ENCODE assay signal across 10 mouse cellular contexts in genomic region chr17:56305156-56305555, GRCm38 (mm10). TPM values are rescaled to one million over a fixed set of nuclear protein-coding genes. Genes with fewer than 3 reads are reported as not detected.
DNase-seq lines count a peak whose midpoint lies in the region; ATAC-seq lines count a peak whose summit lies in the region.
"Had no signal": no experiment of that assay in that cellular context is flagged by ENCODE, and none has a peak within 500 bp of the region (broad histone marks: within the 10 kb centered on the region; RNA-seq: fewer than 3 reads in every experiment).

No protein-coding gene starts in this region.

- 33% methylated on average over 8 of the region's 9 CpGs for WGBS in neural tube, embryonic 11.5 days
- WGBS in forebrain, embryonic 11.5 days = 42% methylated on average over 9 of the region's 9 CpGs
- WGBS in limb, embryonic 11.5 days = 16% methylated on average over 9 of the region's 9 CpGs
- WGBS in stomach, embryonic 14.5 days = 19% methylated on average over 9 of the region's 9 CpGs

- peak overlapping the region; percentile 72 for H3K9ac ChIP-seq in neural tube, embryonic 11.5 days (ENCODE audit: low read length)
- peak overlapping the region; percentile 92 for H3K9ac ChIP-seq in forebrain, embryonic 11.5 days (ENCODE audit: low read length)
- peak overlapping the region; percentile 87 for H3K9ac ChIP-seq in limb, embryonic 11.5 days (ENCODE audit: low read length)
- H3K9ac ChIP-seq in stomach, embryonic 14.5 days (replicated peaks; ENCODE audit: low read depth, low read length) = peak overlapping the region; percentile 78

- peak overlapping the region; percentile 96 for H3K4me2 ChIP-seq in neural tube, embryonic 11.5 days (ENCODE audit: low read depth)
- H3K4me2 ChIP-seq in forebrain, embryonic 11.5 days (ENCODE audit: low read depth, low read length, severe bottlenecking) = peak overlapping the region; percentile 97
- H3K4me2 ChIP-seq in limb, embryonic 11.5 days (ENCODE audit: low read depth, severe bottlenecking) = peak overlapping the region; percentile 98
- peak overlapping the region; percentile 98 for H3K4me2 ChIP-seq in stomach, embryonic 14.5 days (replicated peaks; ENCODE audit: low read depth, low read length)

- intact Hi-C loops in gastrocnemius, postnatal 14 days (cut with DNase I; ENCODE audit: low total_unique reads) = no loop called here

- no peaks in the 10 kb centered on the region for H3K27me3 ChIP-seq in neural tube, embryonic 11.5 days (ENCODE audit: control insufficient read depth, insufficient read depth, low read length)
- no peaks in the 10 kb centered on the region for H3K27me3 ChIP-seq in forebrain, embryonic 11.5 days (ENCODE audit: control insufficient read depth, insufficient read depth, low read length)
- no peaks in the 10 kb centered on the region for H3K27me3 ChIP-seq in limb, embryonic 11.5 days (ENCODE audit: control insufficient read depth, insufficient read depth, low read length)
- H3K27me3 ChIP-seq in stomach, embryonic 14.5 days (ENCODE audit: control insufficient read depth, insufficient read depth, low read length) = no peaks in the 10 kb centered on the region

- no peak overlapping the region for H3K27ac ChIP-seq in neural tube, embryonic 11.5 days (ENCODE audit: low read depth, low read length)
- H3K27ac ChIP-seq in forebrain, embryonic 11.5 days (ENCODE audit: low read depth, low read length) = no peak overlapping the region
- H3K27ac ChIP-seq in limb, embryonic 11.5 days (replicated peaks; ENCODE audit: low read depth, low read length) = no peak overlapping the region
- H3K27ac ChIP-seq in stomach, embryonic 14.5 days (ENCODE audit: low read length) = no peak overlapping the region

- H3K36me3 ChIP-seq in neural tube, embryonic 11.5 days (ENCODE audit: control insufficient read depth, insufficient read depth, low read length) = peaks cover 17% of the 10 kb centered on the region
- peaks cover 4% of the 10 kb centered on the region; the same call in 1 of the 2 replicates for H3K36me3 ChIP-seq in forebrain, embryonic 11.5 days (ENCODE audit: control insufficient read depth, insufficient read depth, low read length)
- peaks cover 35% of the 10 kb centered on the region for H3K36me3 ChIP-seq in limb, embryonic 11.5 days (ENCODE audit: control insufficient read depth, insufficient read depth, low read length)
- peaks cover 25% of the 10 kb centered on the region for H3K36me3 ChIP-seq in stomach, embryonic 14.5 days (ENCODE audit: control insufficient read depth, insufficient read depth, low read length)

- peaks cover 28% of the 10 kb centered on the region for H3K4me1 ChIP-seq in neural tube, embryonic 11.5 days (ENCODE audit: control insufficient read depth, insufficient read depth, low read length)
- peaks cover 25% of the 10 kb centered on the region for H3K4me1 ChIP-seq in forebrain, embryonic 11.5 days (replicated peaks; ENCODE audit: control insufficient read depth, insufficient read depth, low read length)
- peaks cover 25% of the 10 kb centered on the region for H3K4me1 ChIP-seq in limb, embryonic 11.5 days (ENCODE audit: control insufficient read depth, insufficient read depth, low read length)
- H3K4me1 ChIP-seq in stomach, embryonic 14.5 days (ENCODE audit: control insufficient read depth, insufficient read depth, low read length) = peaks cover 34% of the 10 kb centered on the region

- no peak for DNase-seq in neural tube, embryonic 11.5 days (ENCODE audit: low spot score)
- DNase-seq in neural tube, embryonic 10.5 days (ENCODE audit: extremely low spot score, low spot score) = no peak
- DNase-seq in forebrain, embryonic 11.5 days (ENCODE audit: low spot score) = no peak
- DNase-seq in limb, embryonic 11.5 days (ENCODE audit: low spot score) = no peak
- DNase-seq in spleen, postnatal 14 days (ENCODE audit: low spot score in 2 of 2) = no peak
- DNase-seq in gastrocnemius, postnatal 14 days = no peak
- DNase-seq: gastrocnemius, postnatal 36 days had no signal

- no peak for ATAC-seq in neural tube, embryonic 11.5 days (ENCODE audit: insufficient read depth, low FRiP score, low TSS enrichment)
- ATAC-seq in forebrain, embryonic 11.5 days (replicated peaks; ENCODE audit: low FRiP score) = no peak
- no peak for ATAC-seq in limb, embryonic 11.5 days (ENCODE audit: insufficient number of reproducible peaks, low FRiP score, low TSS enrichment, low read depth)
- no peak for ATAC-seq in stomach, embryonic 14.5 days (ENCODE audit: insufficient number of reproducible peaks, insufficient read depth, low FRiP score, low read depth)

- no peaks in the 10 kb centered on the region for H3K9me3 ChIP-seq in neural tube, embryonic 11.5 days (ENCODE audit: control insufficient read depth, low read length)
- no peaks in the 10 kb centered on the region for H3K9me3 ChIP-seq in forebrain, embryonic 11.5 days (ENCODE audit: control insufficient read depth, low read length)
- H3K9me3 ChIP-seq in limb, embryonic 11.5 days (ENCODE audit: control insufficient read depth, low read length) = no peaks in the 10 kb centered on the region
- H3K9me3 ChIP-seq in stomach, embryonic 14.5 days (ENCODE audit: control insufficient read depth, low read depth, low read length) = no peaks in the 10 kb centered on the region

- H3K4me3 ChIP-seq in neural tube, embryonic 11.5 days (ENCODE audit: low read depth, low read length) = peak overlapping the region; percentile 81
- peak overlapping the region; percentile 88 for H3K4me3 ChIP-seq in forebrain, embryonic 11.5 days (ENCODE audit: low read depth, low read length)
- H3K4me3 ChIP-seq in limb, embryonic 11.5 days (ENCODE audit: low read depth, low read length) = peak overlapping the region; percentile 85
- H3K4me3 ChIP-seq in stomach, embryonic 14.5 days (ENCODE audit: low read depth, low read length) = peak overlapping the region; percentile 76

RNA-seq across cellular contexts. Expression of gene Uhrf1, which starts 2.0 kb away (rescaled TPM):
- 116 and 128 TPM in 2 replicates for polyA plus RNA-seq in neural tube, embryonic 11.5 days (2014; fragmentation: Nextera tagmentation; extraction: Ambion mirVana)
- polyA plus RNA-seq in forebrain, embryonic 11.5 days (2014; fragmentation: Nextera tagmentation; extraction: Ambion mirVana) = 197 and 223 TPM in 2 replicates
- 153 and 167 TPM in 2 replicates for polyA plus RNA-seq in limb, embryonic 11.5 days (2014; fragmentation: Nextera tagmentation; extraction: Ambion mirVana)
- polyA plus RNA-seq in stomach, embryonic 14.5 days (2014; fragmentation: Nextera tagmentation; extraction: Ambion mirVana) = 77.6 and 85.2 TPM in 2 replicates
- 1 to 10 TPM; 5.4 to 7.4 TPM for total RNA-seq in gastrocnemius, postnatal 14 days (2021)

RNA-seq across cellular contexts. Expression of gene Arrdc5, which starts 5.1 kb away (rescaled TPM):
- not detected in 2 replicates for polyA plus RNA-seq in neural tube, embryonic 11.5 days (2014; fragmentation: Nextera tagmentation; extraction: Ambion mirVana)
- polyA plus RNA-seq in forebrain, embryonic 11.5 days (2014; fragmentation: Nextera tagmentation; extraction: Ambion mirVana) = not detected in 2 replicates
- polyA plus RNA-seq in limb, embryonic 11.5 days (2014; fragmentation: Nextera tagmentation; extraction: Ambion mirVana) = not detected in 2 replicates
- not detected in 2 replicates for polyA plus RNA-seq in stomach, embryonic 14.5 days (2014; fragmentation: Nextera tagmentation; extraction: Ambion mirVana)
- not detected for total RNA-seq in gastrocnemius, postnatal 14 days (2021)
- total RNA-seq: adrenal gland, postnatal 14 days; gastrocnemius, postnatal 36 days had no signal
- polyA plus RNA-seq: urinary bladder, adult 2 months had no signal

RNA-seq across cellular contexts. Expression of gene Plin3, which starts 12.5 kb away (rescaled TPM):
- 33.0 and 37.8 TPM in 2 replicates for polyA plus RNA-seq in neural tube, embryonic 11.5 days (2014; fragmentation: Nextera tagmentation; extraction: Ambion mirVana)
- polyA plus RNA-seq in forebrain, embryonic 11.5 days (2014; fragmentation: Nextera tagmentation; extraction: Ambion mirVana) = 37.5 and 44.6 TPM in 2 replicates
- 58.7 and 66.0 TPM in 2 replicates for polyA plus RNA-seq in limb, embryonic 11.5 days (2014; fragmentation: Nextera tagmentation; extraction: Ambion mirVana)
- polyA plus RNA-seq in stomach, embryonic 14.5 days (2014; fragmentation: Nextera tagmentation; extraction: Ambion mirVana) = 70.1 and 76.6 TPM in 2 replicates
- 10 to 100 TPM; 32.8 to 55.8 TPM for total RNA-seq in gastrocnemius, postnatal 14 days (2021)

RNA-seq across cellular contexts. Expression of gene Kdm4b, which starts 20.7 kb away (rescaled TPM):
- polyA plus RNA-seq in neural tube, embryonic 11.5 days (2014; fragmentation: Nextera tagmentation; extraction: Ambion mirVana) = 53.5 and 59.9 TPM in 2 replicates
- 52.1 TPM in 2 replicates for polyA plus RNA-seq in forebrain, embryonic 11.5 days (2014; fragmentation: Nextera tagmentation; extraction: Ambion mirVana)
- polyA plus RNA-seq in limb, embryonic 11.5 days (2014; fragmentation: Nextera tagmentation; extraction: Ambion mirVana) = 33.2 and 34.4 TPM in 2 replicates
- 28.9 and 34.9 TPM in 2 replicates for polyA plus RNA-seq in stomach, embryonic 14.5 days (2014; fragmentation: Nextera tagmentation; extraction: Ambion mirVana)
- 10 to 100 TPM; 24.1 to 27.2 TPM for total RNA-seq in gastrocnemius, postnatal 14 days (2021)

RNA-seq across cellular contexts. Expression of gene Ticam1, which starts 28.6 kb away (rescaled TPM):
- 2.4 and 2.5 TPM in 2 replicates for polyA plus RNA-seq in neural tube, embryonic 11.5 days (2014; fragmentation: Nextera tagmentation; extraction: Ambion mirVana)
- polyA plus RNA-seq in forebrain, embryonic 11.5 days (2014; fragmentation: Nextera tagmentation; extraction: Ambion mirVana) = 2.5 and 3.0 TPM in 2 replicates
- polyA plus RNA-seq in limb, embryonic 11.5 days (2014; fragmentation: Nextera tagmentation; extraction: Ambion mirVana) = 3.2 and 3.8 TPM in 2 replicates
- 7.0 and 8.1 TPM in 2 replicates for polyA plus RNA-seq in stomach, embryonic 14.5 days (2014; fragmentation: Nextera tagmentation; extraction: Ambion mirVana)
- total RNA-seq in gastrocnemius, postnatal 14 days (2021) = 1 to 10 TPM; 5.3 to 7.1 TPM
